Mouse (Mus musculus) myocyte (in vitro differentiated cells): ENCODE results near the gene Lbhd2. TPM values are rescaled to one million over a fixed set of nuclear protein-coding genes. Genes with fewer than 3 reads are reported as not detected.

Source experiments
- H3K27me3 ChIP-seq: one replicate; pipeline ENCODE4 v1.6.1; 2011; ENCODE audit not compliant: control insufficient read depth, insufficient read depth, insufficient read length
- H3K36me3 ChIP-seq: one replicate; pipeline ENCODE4 v1.6.1; 2011; ENCODE audit not compliant: control insufficient read depth, insufficient read depth
- H3K4me2 ChIP-seq: one replicate; pipeline ENCODE4 v1.6.1; 2011; ENCODE audit warnings: low read depth, control low read depth
- H3K4me3 ChIP-seq: one replicate; pipeline ENCODE4 v1.5.1; 2011; ENCODE audit warnings: mild to moderate bottlenecking, control low read depth, moderate library complexity
- H3K79me2 ChIP-seq: one replicate; pipeline ENCODE4 v1.6.1; 2011; ENCODE audit not compliant: control insufficient read depth, insufficient read depth
- H3ac ChIP-seq: one replicate; pipeline ENCODE4 v1.6.1; 2011; ENCODE audit not compliant: control insufficient read depth, insufficient read length
- CEBPB ChIP-seq: IDR thresholded peaks from 2 replicates; pipeline ENCODE4 v1.6.1; 2011; ENCODE audit warnings: mild to moderate bottlenecking, moderate library complexity; ENCODE audit not compliant: poor library complexity, insufficient read depth, severe bottlenecking
- E2F4 ChIP-seq: IDR thresholded peaks from one replicate; pipeline ENCODE4 v1.6.1; 2011; ENCODE audit warnings: mild to moderate bottlenecking, control low read depth, moderate library complexity; ENCODE audit not compliant: insufficient read depth
- MAX ChIP-seq: IDR thresholded peaks from one replicate; pipeline ENCODE4 v1.6.1; 2011; ENCODE audit warnings: low read depth, mild to moderate bottlenecking, control low read depth
- MYOD1 ChIP-seq, 3 experiments: IDR thresholded peaks; one replicate each; pipeline ENCODE4 v1.6.1; 2011; ENCODE audit warnings: control low read depth in 2 of 3, low read depth in 2 of 3, mild to moderate bottlenecking in 2 of 3, moderate library complexity in 1 of 3; ENCODE audit not compliant: insufficient read length in 2 of 3, control insufficient read depth in 1 of 3
- MYOG ChIP-seq, 3 experiments: IDR thresholded peaks; one replicate each; pipeline ENCODE4 v1.6.1; 2011; ENCODE audit warnings: control low read depth in 2 of 3, low read depth in 2 of 3, mild to moderate bottlenecking in 2 of 3; ENCODE audit not compliant: insufficient read length in 2 of 3, control insufficient read depth in 1 of 3, insufficient read depth in 1 of 3
- POLR2A ChIP-seq: IDR thresholded peaks from one replicate; pipeline ENCODE4 v1.6.1; 2011; ENCODE audit warnings: low read depth, mild to moderate bottlenecking, control low read depth, moderate library complexity; ENCODE audit not compliant: insufficient read length
- POLR2AphosphoS2 ChIP-seq: IDR thresholded peaks from one replicate; pipeline ENCODE4 v1.6.1; 2011; ENCODE audit warnings: low read depth, control low read depth; ENCODE audit not compliant: insufficient read length
- REST ChIP-seq: IDR thresholded peaks from one replicate; pipeline ENCODE4 v1.6.1; 2011; ENCODE audit warnings: mild to moderate bottlenecking, control low read depth, moderate library complexity; ENCODE audit not compliant: insufficient read depth, insufficient read length
- SRF ChIP-seq: IDR thresholded peaks from one replicate; pipeline ENCODE4 v1.6.1; 2011; ENCODE audit warnings: low read depth; ENCODE audit not compliant: control insufficient read depth, insufficient read length
- TCF12 ChIP-seq: IDR thresholded peaks from one replicate; pipeline ENCODE4 v1.6.1; 2011; ENCODE audit warnings: mild to moderate bottlenecking, control low read depth; ENCODE audit not compliant: poor library complexity, insufficient read depth, severe bottlenecking
- TCF3 ChIP-seq: IDR thresholded peaks from one replicate; pipeline ENCODE4 v1.6.1; 2011; ENCODE audit warnings: low read depth, control low read depth; ENCODE audit not compliant: insufficient read length
- USF1 ChIP-seq: IDR thresholded peaks from one replicate; pipeline ENCODE4 v1.6.1; 2011; ENCODE audit warnings: low read depth, mild to moderate bottlenecking, control low read depth, moderate library complexity
- polyA plus RNA-seq: library from polyadenylated mRNA; unstranded; fragments of >200 nt; fragmentation: generic; extraction: Trizol; gene quantifications from one replicate; pipeline ENCODE4 v1.2.1, GENCODE M21; 2012; ENCODE audit warnings: missing spikeins

Gene Lbhd2
- polyA plus RNA-seq, 1 experiment, result not detected

- H3ac ChIP-seq, result peak overlapping the region; percentile 35
- peaks cover 46% of the 10 kb centered on the region for H3K79me2 ChIP-seq
- H3K27me3 ChIP-seq, result no peaks in the 10 kb centered on the region
- TF ChIP-seq REST, result no peak
- TF ChIP-seq POLR2AphosphoS2, result no peak
- no peak for TF ChIP-seq CEBPB
- TF ChIP-seq USF1, result no peak
- TF ChIP-seq POLR2A, result no peak
- TF ChIP-seq TCF3, result no peak
- TF ChIP-seq SRF, result no peak
- no peak for TF ChIP-seq TCF12
- no peak for TF ChIP-seq E2F4
- TF ChIP-seq MYOD1 (IDR thresholded peaks at IDR 0.05; ENCODE audit: control insufficient read depth in 1 of 3, insufficient read length in 2 of 3, low read depth in 2 of 3), result no peak
- TF ChIP-seq MYOG (IDR thresholded peaks at IDR 0.05; ENCODE audit: control insufficient read depth in 1 of 3, insufficient read depth in 1 of 3, insufficient read length in 2 of 3, low read depth in 2 of 3), result no peak
- no peak for TF ChIP-seq MAX
- H3K4me3 ChIP-seq, result peak overlapping the region; percentile 99
- peak overlapping the region; percentile 84 for H3K4me2 ChIP-seq
- H3K36me3 ChIP-seq, result peaks cover 8% of the 10 kb centered on the region
Measured at GRCm38 (mm10) chr12:111443011-111443870, 36.6 kb downstream of the Lbhd2 start.

DNA sequence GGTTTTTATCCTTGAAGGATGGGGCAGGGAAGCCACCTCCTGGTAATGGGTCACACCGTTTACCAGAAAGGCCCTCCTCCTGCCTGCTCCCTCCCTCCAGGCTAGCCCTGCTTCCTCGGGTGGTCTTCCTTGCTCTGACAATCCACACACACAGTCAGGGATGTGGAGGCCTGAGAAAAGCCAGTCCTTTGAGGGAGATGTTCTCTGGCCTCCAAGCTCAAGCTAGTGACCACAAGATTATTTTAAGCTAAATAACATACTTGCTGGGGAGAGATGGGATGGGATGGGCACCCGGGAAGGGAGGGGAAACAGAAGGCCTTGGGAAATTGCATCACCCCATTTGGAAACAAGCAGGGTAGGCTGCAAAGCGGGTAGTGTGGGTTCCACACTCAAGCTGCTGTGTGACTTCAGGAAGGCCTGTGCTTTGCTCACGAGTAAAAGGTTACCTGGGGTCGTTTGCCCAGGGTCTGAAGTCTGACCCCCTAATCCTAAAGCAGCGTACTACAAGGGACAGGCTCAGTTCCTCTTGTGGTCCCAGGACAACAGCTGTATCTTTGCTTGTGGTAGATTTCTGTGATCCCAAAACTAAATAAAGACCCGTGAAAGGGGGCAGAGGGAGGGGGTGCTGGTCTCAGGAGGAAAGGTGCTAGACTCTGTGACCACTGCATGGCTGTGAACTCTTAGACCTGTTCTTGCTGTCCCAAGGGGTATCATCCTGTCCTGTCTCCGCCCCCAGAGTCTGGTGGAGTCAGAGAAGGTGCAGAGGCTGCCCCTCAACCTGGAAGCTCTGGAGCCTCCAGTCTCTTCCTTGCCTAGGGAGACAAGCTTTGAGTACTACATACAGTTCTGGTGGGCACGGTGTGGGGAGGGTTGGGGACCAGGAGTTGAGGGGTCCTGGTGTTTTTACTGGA lies 37.6 kb downstream of the Lbhd2 start:
- Histone ChIP-seq H3K36me3 (peaks cover 16% of the 10 kb centered on the region), H3K27me3 (no peaks in the 10 kb centered on the region), H3K4me2 (peak overlapping the region; percentile 84), H3K4me3 (peak overlapping the region; percentile 99), H3K79me2 (peaks cover 50% of the 10 kb centered on the region), H3ac (peak overlapping the region; percentile 35)
- peak in 1 of 3 experiments; percentile 37 for TF ChIP-seq MYOD1 (IDR thresholded peaks at IDR 0.05; ENCODE audit: control insufficient read depth in 1 of 3, insufficient read length in 2 of 3, low read depth in 2 of 3)
- TF ChIP-seq MYOG (IDR thresholded peaks at IDR 0.05; ENCODE audit: control insufficient read depth in 1 of 3, insufficient read depth in 1 of 3, insufficient read length in 2 of 3, low read depth in 2 of 3), result peak in 1 of 3 experiments; percentile 43
- TF ChIP-seq CEBPB, result peak; percentile 91
- TF ChIP-seq E2F4, result no peak
- no peak for TF ChIP-seq MAX
- TF ChIP-seq REST, result no peak

GRCm38 (mm10) chr12:111445161-111445889 lies 38.7 kb downstream of the Lbhd2 start:
- peaks cover 21% of the 10 kb centered on the region for H3K36me3 ChIP-seq

DNA sequence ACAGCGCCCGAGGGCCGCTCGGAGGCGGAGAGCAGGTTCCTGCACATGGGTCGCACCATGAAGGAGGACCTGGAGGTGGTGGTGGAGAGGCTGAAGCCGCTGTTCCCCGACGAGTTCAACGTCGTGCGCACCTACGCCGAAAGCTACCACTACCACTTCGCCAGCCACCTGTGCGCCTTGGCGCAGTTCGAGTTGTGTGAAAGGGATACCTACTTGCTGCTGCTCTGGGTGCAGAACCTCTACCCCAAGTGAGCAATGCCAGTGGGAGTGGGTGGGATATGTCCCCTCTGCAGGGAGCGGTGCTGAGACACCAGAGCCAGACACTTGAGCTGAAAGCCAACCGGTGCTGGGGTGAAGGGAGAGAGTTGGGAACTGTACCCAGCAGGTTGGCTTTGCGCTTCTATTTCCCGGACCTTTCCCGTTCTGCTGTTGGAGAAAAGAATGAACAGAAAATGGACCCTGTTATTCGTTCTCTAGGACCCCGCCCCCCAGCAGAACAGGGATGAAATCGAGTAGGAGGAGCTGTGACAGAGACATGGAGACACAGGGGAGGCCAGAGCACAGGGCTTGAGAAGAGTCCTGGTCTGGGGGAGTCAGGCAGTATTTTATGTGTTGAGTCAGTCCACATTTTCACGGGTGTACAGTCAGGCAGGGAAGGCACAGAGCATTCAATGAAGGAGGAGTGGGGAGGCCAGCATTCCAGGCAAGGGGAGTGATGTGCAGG lies 39.4 kb downstream of the Lbhd2 start:
- no peaks in the 10 kb centered on the region for H3K27me3 ChIP-seq
- H3K36me3 ChIP-seq, result peaks cover 21% of the 10 kb centered on the region
- H3ac ChIP-seq, result peak overlapping the region; percentile 35
- H3K4me2 ChIP-seq, result peak overlapping the region; percentile 84
- peak overlapping the region; percentile 99 for H3K4me3 ChIP-seq
- TF ChIP-seq MYOD1 (IDR thresholded peaks at IDR 0.05; ENCODE audit: control insufficient read depth in 1 of 3, insufficient read length in 2 of 3, low read depth in 2 of 3), result no peak
- TF ChIP-seq TCF3, result no peak
- no peak for TF ChIP-seq POLR2AphosphoS2
- TF ChIP-seq POLR2A, result no peak
- no peak for TF ChIP-seq TCF12
- peaks cover 50% of the 10 kb centered on the region for H3K79me2 ChIP-seq

More at GRCm38 (mm10) chr12:111445161-111445889, 38.7 kb downstream of the Lbhd2 start:
- H3K79me2 ChIP-seq, result peaks cover 50% of the 10 kb centered on the region
- H3ac ChIP-seq, result peak overlapping the region; percentile 35
- TF ChIP-seq MYOG (IDR thresholded peaks at IDR 0.05; ENCODE audit: control insufficient read depth in 1 of 3, insufficient read depth in 1 of 3, insufficient read length in 2 of 3, low read depth in 2 of 3) (peak in 1 of 3 experiments; percentile 14), POLR2A (no peak)
- H3K4me2 ChIP-seq, result peak overlapping the region; percentile 84
- H3K4me3 ChIP-seq, result peak overlapping the region; percentile 99
- H3K27me3 ChIP-seq, result no peaks in the 10 kb centered on the region
